Mouse (Mus musculus) brain, embryonic 14.5 days (tissue): Measurements from ENCODE around the gene Hyal3.

Experiments
- CTCF ChIP-seq: fragments of 200-500 bp; IDR thresholded peaks from 2 replicates; pipeline ENCODE4 v1.5.1; 2012; ENCODE audit warnings: inconsistent platforms, mild to moderate bottlenecking, moderate library complexity, borderline replicate concordance; ENCODE audit not compliant: insufficient read depth, insufficient read length; ENCODE audit errors: extremely low read depth
- POLR2A ChIP-seq: fragments of 200-500 bp; IDR thresholded peaks from 2 replicates; pipeline ENCODE4 v1.6.1; 2012; ENCODE audit warnings: mild to moderate bottlenecking, inconsistent platforms, borderline replicate concordance; ENCODE audit not compliant: poor library complexity, insufficient read depth, insufficient read length, severe bottlenecking; ENCODE audit errors: extremely low read depth

GRCm38 (mm10) chr9:107544196-107544700, 36.4 kb upstream of the Hyal3 start:
- TF ChIP-seq POLR2A, result no peak
- no peak for TF ChIP-seq CTCF
